Mouse (Mus musculus) limb, embryonic 10.5 days (tissue): Measurements from ENCODE around the gene Liph. TPM values are rescaled to one million over a fixed set of nuclear protein-coding genes. Genes with fewer than 3 reads are reported as not detected.
A peak's percentile ranks its signal among the peaks of the same experiment; 100 is the strongest.
"Not testable (repeated sequence)": the region's sequence is repeated elsewhere in the genome, so short reads cannot be mapped to it uniquely, and the experiment has no call there.

Experiments used
- DNase-seq: peaks from one replicate; pipeline ENCODE4 v3.0.0-alpha.2; 2017; ENCODE audit warnings: low spot score
- H3K27ac ChIP-seq: fragments of 300-500 bp; sonication (generic); 2 replicates; pipeline ENCODE4 v1.5.1; 2016; ENCODE audit warnings: mild to moderate bottlenecking
- H3K27me3 ChIP-seq: fragments of 300-500 bp; sonication (generic); 2 replicates; pipeline ENCODE4 v1.6.1; 2016; ENCODE audit warnings: low read depth, mild to moderate bottlenecking; ENCODE audit not compliant: poor library complexity, severe bottlenecking
- H3K36me3 ChIP-seq: fragments of 300-500 bp; sonication (generic); 2 replicates; pipeline ENCODE4 v1.6.1; 2016; ENCODE audit warnings: mild to moderate bottlenecking, moderate library complexity
- H3K4me1 ChIP-seq: fragments of 300-500 bp; sonication (generic); 2 replicates; pipeline ENCODE4 v1.6.1; 2016
- H3K4me3 ChIP-seq: fragments of 300-500 bp; sonication (generic); 2 replicates; pipeline ENCODE4 v1.5.1; 2016; ENCODE audit warnings: mild to moderate bottlenecking, moderate library complexity
- H3K9me3 ChIP-seq: fragments of 300-500 bp; sonication (generic); replicated peaks from 2 replicates; pipeline ENCODE4 v1.6.1; 2016; ENCODE audit warnings: mild to moderate bottlenecking
- WGBS: fragments of 180-500 bp; shearing (Covaris S2); methylation state at CpG from one replicate; pipeline ENCODE4 v1.1.7; 2016; 5-methylcytosine and 5-hydroxymethylcytosine counted together
- polyA plus RNA-seq: library from polyadenylated mRNA; unstranded; fragments of >200 nt; fragmentation: Nextera tagmentation; extraction: Ambion mirVana; gene quantifications from 2 replicates; pipeline ENCODE4 v1.2.1, GENCODE M21; 2016

Liph gene
- polyA plus RNA-seq, 1 experiment from 2014 or later = 0.31 TPM

- H3K4me1 ChIP-seq = no peaks in the 10 kb centered on the region
- no peak overlapping the region for H3K4me3 ChIP-seq
- 76% methylated on average over 5 of the region's 5 CpGs for WGBS
- DNase-seq = no peak
- no peak overlapping the region for H3K27ac ChIP-seq
- no peaks in the 10 kb centered on the region for H3K36me3 ChIP-seq
- H3K27me3 ChIP-seq = peaks cover 9% of the 10 kb centered on the region; the same call in 1 of the 2 replicates
- H3K9me3 ChIP-seq = no peaks in the 10 kb centered on the region
Measured at GRCm38 (mm10) chr16:21969874-21970273, 25.6 kb downstream of the Liph start.

GRCm38 (mm10) chr16:21965576-21965975, 29.9 kb downstream of the Liph start:
- DNase-seq = no peak

GRCm38 (mm10) chr16:21955591-21955990, 39.9 kb downstream of the Liph start:
- WGBS = 85% methylated on average over 12 of the region's 12 CpGs
- no peaks in the 10 kb centered on the region for H3K36me3 ChIP-seq
- no peak for DNase-seq
- H3K9me3 ChIP-seq = no peaks in the 10 kb centered on the region
- H3K4me3 ChIP-seq = no peak overlapping the region
- no peak overlapping the region for H3K27ac ChIP-seq
- H3K4me1 ChIP-seq = no peaks in the 10 kb centered on the region
- no peaks in the 10 kb centered on the region for H3K27me3 ChIP-seq

More at GRCm38 (mm10) chr16:21965576-21965975, 29.9 kb downstream of the Liph start:
- H3K27ac ChIP-seq = no peak overlapping the region
- no peaks in the 10 kb centered on the region for H3K36me3 ChIP-seq
- H3K4me1 ChIP-seq = no peaks in the 10 kb centered on the region
- 81% methylated on average over 3 of the region's 3 CpGs for WGBS
- H3K4me3 ChIP-seq = no peak overlapping the region
- H3K9me3 ChIP-seq = no peaks in the 10 kb centered on the region
- no peaks in the 10 kb centered on the region for H3K27me3 ChIP-seq

- Histone ChIP-seq H3K36me3 (peaks cover 9% of the 10 kb centered on the region), H3K27ac (peak within 1 kb of the TSS; percentile 91), H3K9me3 (no peaks in the 10 kb centered on the region), H3K27me3 (0 out of 2 replicates have a peak, but pooled peaks cover 8% of the 10 kb centered on the region), H3K4me3 (peak within 1 kb of the TSS; percentile 82), H3K4me1 (peaks cover 23% of the 10 kb centered on the region)
- WGBS = 3% methylated on average over 63 of the region's 63 CpGs
- DNase-seq = peak; percentile 92
Measured at GRCm38 (mm10) chr16:21946761-21947715, 48.4 kb downstream of the Liph start, which contains the start of gene Tmem41a. Tmem41a (minus strand) TSS chr16:21947552.

GRCm38 (mm10) chr16:21928471-21928870, 67.0 kb downstream of the Liph start:
- Histone ChIP-seq H3K36me3 (peaks cover 57% of the 10 kb centered on the region), H3K4me1 (peaks cover 4% of the 10 kb centered on the region; the same call in 1 of the 2 replicates), H3K27ac (no peak overlapping the region), H3K9me3 (no peaks in the 10 kb centered on the region), H3K27me3 (no peaks in the 10 kb centered on the region), H3K4me3 (no peak overlapping the region)
- WGBS = 53% methylated on average over 13 of the region's 13 CpGs
- DNase-seq = no peak

- WGBS = 69% methylated on average over 7 of the region's 7 CpGs
- H3K27ac ChIP-seq = no peak overlapping the region
- peaks cover 10% of the 10 kb centered on the region for H3K4me1 ChIP-seq
- H3K36me3 ChIP-seq = peaks cover 35% of the 10 kb centered on the region
- no peak overlapping the region for H3K4me3 ChIP-seq
- H3K9me3 ChIP-seq = no peaks in the 10 kb centered on the region
- no peak for DNase-seq
- H3K27me3 ChIP-seq = no peaks in the 10 kb centered on the region
Measured at GRCm38 (mm10) chr16:21916681-21917080, 78.8 kb downstream of the Liph start.

GRCm38 (mm10) chr16:21913347-21913746, 82.1 kb downstream of the Liph start:
- whole genome bisulfite sequencing = 95% methylated on average over 6 of the region's 6 CpGs
- peaks cover 43% of the 10 kb centered on the region for H3K36me3 ChIP-seq

GRCm38 (mm10) chr16:21908906-21909305, 86.6 kb downstream of the Liph start:
- peaks cover 37% of the 10 kb centered on the region for H3K36me3 ChIP-seq
- H3K4me3 ChIP-seq, H3K27me3 ChIP-seq, H3K9me3 ChIP-seq, H3K27ac ChIP-seq, DNase-seq: not testable (repeated sequence)
- peaks cover 11% of the 10 kb centered on the region for H3K4me1 ChIP-seq
- 26% methylated on average over 6 of the region's 8 CpGs for WGBS

More at GRCm38 (mm10) chr16:21913347-21913746, 82.1 kb downstream of the Liph start:
- H3K4me3 ChIP-seq = no peak overlapping the region
- H3K27me3 ChIP-seq = no peaks in the 10 kb centered on the region
- no peaks in the 10 kb centered on the region for H3K9me3 ChIP-seq
- H3K4me1 ChIP-seq = peaks cover 13% of the 10 kb centered on the region
- no peak for DNase-seq
- no peak overlapping the region for H3K27ac ChIP-seq

GRCm38 (mm10) chr16:21906902-21907301, 88.6 kb downstream of the Liph start:
- Histone ChIP-seq H3K27ac (no peak overlapping the region), H3K27me3 (no peaks in the 10 kb centered on the region), H3K4me3 (no peak overlapping the region), H3K4me1 (peaks cover 11% of the 10 kb centered on the region), H3K9me3 (no peaks in the 10 kb centered on the region), H3K36me3 (peaks cover 31% of the 10 kb centered on the region)
- DNase-seq = no peak
- 84% methylated on average over 6 of the region's 6 CpGs for WGBS

GRCm38 (mm10) chr16:21905996-21906395, 89.5 kb downstream of the Liph start:
- no peak overlapping the region for H3K4me3 ChIP-seq
- H3K9me3 ChIP-seq = no peaks in the 10 kb centered on the region
- H3K27me3 ChIP-seq = no peaks in the 10 kb centered on the region
- DNase-seq = no peak
- peaks cover 26% of the 10 kb centered on the region for H3K36me3 ChIP-seq
- peaks cover 11% of the 10 kb centered on the region for H3K4me1 ChIP-seq
- 88% methylated on average over 7 of the region's 7 CpGs for WGBS
- no peak overlapping the region for H3K27ac ChIP-seq

GRCm38 (mm10) chr16:21904636-21905035, 90.8 kb downstream of the Liph start:
- H3K27me3 ChIP-seq = no peaks in the 10 kb centered on the region
- DNase-seq = no peak
- WGBS = 88% methylated on average over 10 of the region's 10 CpGs
- no peak overlapping the region for H3K4me3 ChIP-seq
- H3K9me3 ChIP-seq = no peaks in the 10 kb centered on the region
- peaks cover 18% of the 10 kb centered on the region for H3K36me3 ChIP-seq
- H3K4me1 ChIP-seq = peaks cover 11% of the 10 kb centered on the region
- H3K27ac ChIP-seq = no peak overlapping the region
